Mouse (Mus musculus): ENCODE data around the gene Olfr1432. TPM values are rescaled to one million over a fixed set of nuclear protein-coding genes. Genes with fewer than 3 reads are reported as not detected.
"Not testable (repeated sequence)": the region's sequence is repeated elsewhere in the genome, so short reads cannot be mapped to it uniquely, and the experiment has no call there.

Gene Olfr1432
- polyA plus RNA-seq (2012; rRNA removed) = not detected in 2 replicates

- not testable (repeated sequence) for DNase-seq (ENCODE audit: low spot score)
Measured at GRCm38 (mm10) chr19:12232496-12232895, at the start of gene Olfr1432. Gene Olfr1432, minus strand, starts transcription at chr19:12232596.

GRCm38 (mm10) chr19:12279554-12279953 lies 47.2 kb upstream of the Olfr1432 start, which contains the start of gene Olfr1434:
Gene Olfr1434, plus strand, starts transcription at chr19:12279854.
- DNase-seq (ENCODE audit: low spot score) = no peak

GRCm38 (mm10) chr19:12260732-12261131 lies 28.3 kb upstream of the Olfr1432 start, which contains the start of gene Olfr235:
Gene Olfr235, plus strand, starts transcription at chr19:12261032.
- DNase-seq (ENCODE audit: low spot score) = no peak

- DNase-seq (ENCODE audit: low spot score) = no peak
Measured at GRCm38 (mm10) chr19:12241559-12241958, 9.2 kb upstream of the Olfr1432 start, which contains the start of gene Olfr262. Gene Olfr262, minus strand, starts transcription at chr19:12241659.

GRCm38 (mm10) chr19:12200334-12200733 lies 32.1 kb downstream of the Olfr1432 start, which contains the start of gene Olfr1431:
Gene Olfr1431, plus strand, starts transcription at chr19:12200634.
- DNase-seq (ENCODE audit: low spot score) = no peak

GRCm38 (mm10) chr19:12199076-12199475 lies 33.3 kb downstream of the Olfr1432 start:
- not testable (repeated sequence) for DNase-seq (ENCODE audit: low spot score)

Other genes starting within 250 kb of the Olfr1432 start
- gene Olfr1423, start 191.3 kb downstream of the Olfr1432 start, polyA plus RNA-seq (2012; rRNA removed) = not detected in 2 replicates
- not detected in 2 replicates for gene Olfr1424, start 169.9 kb downstream of the Olfr1432 start, polyA plus RNA-seq (2012; rRNA removed)
- not detected in 2 replicates for gene Olfr1425, start 154.9 kb downstream of the Olfr1432 start, polyA plus RNA-seq (2012; rRNA removed)
- not detected in 2 replicates for gene Olfr1426, start 140.6 kb downstream of the Olfr1432 start, polyA plus RNA-seq (2012; rRNA removed)
- not detected in 2 replicates for gene Olfr1427, start 129.3 kb downstream of the Olfr1432 start, polyA plus RNA-seq (2012; rRNA removed)
- gene Olfr1428, start 116.7 kb downstream of the Olfr1432 start, polyA plus RNA-seq (2012; rRNA removed) = not detected in 2 replicates
- not detected in 2 replicates for gene Olfr76, start 109.4 kb downstream of the Olfr1432 start, polyA plus RNA-seq (2012; rRNA removed)
- not detected in 2 replicates for gene Olfr1555-ps1, start 62.5 kb downstream of the Olfr1432 start, polyA plus RNA-seq (2012; rRNA removed)
- not detected in 2 replicates for gene Olfr1431, start 32.0 kb downstream of the Olfr1432 start, polyA plus RNA-seq (2012; rRNA removed)
- not detected in 2 replicates for gene Olfr262, start 9.1 kb upstream of the Olfr1432 start, polyA plus RNA-seq (2012; rRNA removed)
- not detected in 2 replicates for gene Olfr235, start 28.4 kb upstream of the Olfr1432 start, polyA plus RNA-seq (2012; rRNA removed)
- not detected in 2 replicates for gene Olfr1434, start 47.3 kb upstream of the Olfr1432 start, polyA plus RNA-seq (2012; rRNA removed)
- not detected in 2 replicates for gene Olfr1436, start 66.5 kb upstream of the Olfr1432 start, polyA plus RNA-seq (2012; rRNA removed)
- not detected in 2 replicates for gene Olfr1437, start 92.5 kb upstream of the Olfr1432 start, polyA plus RNA-seq (2012; rRNA removed)
- gene Olfr1438-ps1, start 103.3 kb upstream of the Olfr1432 start, polyA plus RNA-seq (2012; rRNA removed) = not detected in 2 replicates
- gene Olfr1440, start 154.7 kb upstream of the Olfr1432 start, polyA plus RNA-seq (2012; rRNA removed) = not detected in 2 replicates
- gene Olfr1441, start 184.8 kb upstream of the Olfr1432 start, polyA plus RNA-seq (2012; rRNA removed) = not detected in 2 replicates
- not detected in 2 replicates for gene Pfpl, start 195.3 kb upstream of the Olfr1432 start, polyA plus RNA-seq (2012; rRNA removed)
- 11.6 and 15.2 TPM in 2 replicates for gene Mpeg1, start 228.2 kb upstream of the Olfr1432 start, polyA plus RNA-seq (2012; rRNA removed)

Data from urinary bladder, adult 2 months (tissue).